Mouse (Mus musculus) testis, postnatal 10 days (tissue): ENCODE results near the gene Phip.

Experiments used
- DNase-seq: peaks from one replicate; pipeline ENCODE4 v3.0.0; 2021; ENCODE audit warnings: low spot score

Phip gene

DNA sequence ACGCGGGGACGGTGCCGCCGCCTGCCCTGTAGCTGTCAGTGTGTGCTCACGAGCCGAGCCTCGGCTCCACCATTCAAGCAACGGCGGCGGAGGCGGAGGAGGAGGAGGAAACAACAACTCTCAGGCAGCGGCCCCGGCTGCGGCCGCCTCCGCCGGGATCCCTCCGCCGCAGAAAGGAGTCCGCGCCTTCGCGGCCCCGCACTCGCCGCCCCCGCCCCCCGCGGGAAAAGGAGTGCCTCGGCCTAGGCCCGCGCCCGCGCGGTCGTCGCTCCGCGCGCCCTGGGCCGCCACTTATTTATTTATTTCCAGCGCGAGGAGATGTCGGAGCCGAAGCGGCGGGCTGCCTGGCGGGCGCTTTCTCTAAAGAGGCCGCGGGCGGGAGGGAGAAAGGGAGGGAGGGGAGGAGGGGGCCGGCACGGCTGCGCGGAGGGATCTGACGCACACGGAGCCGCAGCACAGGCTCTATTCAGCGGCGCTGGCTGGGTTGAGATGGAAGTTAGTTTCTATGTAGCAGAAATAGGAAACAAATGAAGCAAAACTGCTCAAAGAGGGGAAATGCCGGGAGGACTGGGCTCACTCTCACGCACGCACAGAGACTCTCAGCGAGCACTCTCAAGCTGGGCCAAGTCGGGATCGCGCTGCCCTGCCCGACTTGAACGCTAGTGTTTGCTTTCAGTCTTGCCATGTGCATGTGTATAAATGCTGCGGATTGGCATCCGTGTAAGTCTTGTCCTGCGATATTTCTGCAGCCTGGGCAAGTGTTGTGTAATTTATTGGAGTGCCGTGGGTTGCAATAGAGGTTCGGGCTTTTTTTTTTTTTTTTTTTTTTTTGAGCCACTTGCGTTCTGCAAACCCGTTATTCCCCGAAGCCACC lies at the start of gene Phip:
Gene Phip (minus strand): TSS at position 175 of the 874 bp plus-strand sequence.
- DNase-seq = peak; percentile 98

DNA sequence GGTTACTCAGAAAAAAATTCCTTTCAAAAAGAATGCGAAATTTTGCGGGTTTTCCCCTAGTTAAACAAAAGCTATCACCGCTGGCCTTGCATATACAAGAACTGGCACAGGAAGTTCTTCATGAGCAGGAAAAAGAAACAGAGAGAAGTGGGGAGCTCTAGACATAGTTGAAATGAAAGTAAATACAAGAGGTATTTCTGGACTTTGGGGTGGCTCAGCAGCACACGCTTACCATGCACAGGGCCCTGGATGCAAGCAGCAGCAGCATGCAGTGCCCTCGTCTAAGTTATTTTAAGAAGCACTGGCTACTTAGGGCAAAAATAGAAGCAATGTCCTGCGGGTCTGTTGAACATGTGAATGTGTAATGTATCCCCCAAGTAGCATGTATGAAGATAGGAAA lies 48.4 kb upstream of the Phip start:
- DNase-seq = no peak

- DNase-seq = no peak
Observed at GRCm38 (mm10) chr9:83014516-83014915, 39.2 kb upstream of the Phip start.

DNA sequence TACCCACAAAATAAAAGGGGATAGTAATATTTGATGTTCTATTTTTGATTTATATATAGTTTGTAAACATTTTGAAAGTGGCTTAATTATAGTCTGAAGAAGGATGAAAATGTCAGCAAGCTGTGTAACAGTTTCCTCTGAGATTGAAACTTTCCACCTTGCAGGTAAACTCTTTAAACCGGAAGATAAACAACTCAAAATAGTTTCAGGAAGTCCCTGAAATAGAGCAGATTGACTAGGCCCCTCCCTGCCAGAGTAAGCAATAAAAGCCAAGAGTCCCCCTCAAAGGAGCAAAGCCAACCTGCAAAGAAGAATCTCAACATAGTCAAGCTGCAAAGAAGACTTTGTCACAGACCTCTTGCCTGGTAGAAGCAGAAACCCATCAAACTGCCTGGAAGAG lies 33.0 kb upstream of the Phip start:
- no peak for DNase-seq

- no peak for DNase-seq
Observed at GRCm38 (mm10) chr9:83001342-83001741, 26.0 kb upstream of the Phip start.

DNA sequence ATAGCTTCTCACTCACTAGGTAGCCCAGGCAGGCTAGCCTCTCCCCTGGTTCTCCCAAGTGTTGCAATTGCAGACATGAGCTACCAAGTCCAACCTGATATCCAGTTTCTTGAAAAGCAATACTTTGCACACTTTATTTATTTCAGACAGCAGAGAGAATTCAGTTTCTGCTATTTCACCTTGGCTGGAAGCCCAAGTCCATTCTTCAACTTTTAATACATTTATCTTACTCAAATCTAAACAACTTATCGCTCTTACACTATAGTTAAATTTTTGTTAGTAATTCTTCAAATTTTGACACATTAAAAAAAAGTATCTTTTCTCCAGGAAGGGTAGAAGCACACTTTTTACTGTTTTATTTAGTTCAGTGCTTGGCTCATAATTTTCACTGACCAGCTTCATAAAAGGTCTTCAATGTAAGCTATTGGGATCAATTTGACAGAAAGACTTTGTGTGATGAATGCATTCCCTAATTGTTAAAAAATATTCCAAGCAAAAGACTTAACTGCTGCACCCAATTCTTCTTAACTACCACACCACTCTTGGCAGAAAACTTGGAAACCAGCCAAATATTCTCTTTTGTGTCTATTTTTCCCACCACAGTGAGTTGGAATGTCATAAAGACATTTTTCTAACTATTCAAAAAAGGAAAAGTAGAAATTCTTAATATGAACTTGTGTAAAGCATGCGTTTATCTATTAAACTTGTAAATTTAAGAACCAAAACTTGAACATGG lies 22.6 kb upstream of the Phip start:
- DNase-seq = no peak

- peak; percentile 44 for DNase-seq
Observed at GRCm38 (mm10) chr9:82976936-82977335, 1.6 kb upstream of the Phip start.

DNA sequence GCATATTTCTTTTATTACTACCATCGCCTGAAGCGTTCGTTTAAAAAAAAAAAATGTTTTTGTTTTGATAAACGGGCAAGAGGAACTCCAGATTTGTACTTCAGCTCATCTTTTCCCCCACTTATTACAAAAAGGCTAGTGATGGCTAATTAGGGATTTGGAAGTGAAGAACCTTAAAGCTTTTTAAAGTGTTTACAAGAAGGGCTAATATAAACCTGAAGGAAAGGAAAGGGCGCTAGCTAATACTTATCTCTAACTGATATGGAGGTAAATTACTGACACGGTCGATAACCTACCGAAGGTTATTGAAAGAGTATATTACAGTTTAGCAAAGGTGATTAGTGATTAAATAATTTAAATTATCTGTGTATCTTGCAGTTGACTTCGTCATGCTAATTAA lies 903 bp upstream of the Phip start:
- no peak for DNase-seq

GRCm38 (mm10) chr9:82974962-82975341 lies 364 bp downstream of the Phip start:
- no peak for DNase-seq

DNA sequence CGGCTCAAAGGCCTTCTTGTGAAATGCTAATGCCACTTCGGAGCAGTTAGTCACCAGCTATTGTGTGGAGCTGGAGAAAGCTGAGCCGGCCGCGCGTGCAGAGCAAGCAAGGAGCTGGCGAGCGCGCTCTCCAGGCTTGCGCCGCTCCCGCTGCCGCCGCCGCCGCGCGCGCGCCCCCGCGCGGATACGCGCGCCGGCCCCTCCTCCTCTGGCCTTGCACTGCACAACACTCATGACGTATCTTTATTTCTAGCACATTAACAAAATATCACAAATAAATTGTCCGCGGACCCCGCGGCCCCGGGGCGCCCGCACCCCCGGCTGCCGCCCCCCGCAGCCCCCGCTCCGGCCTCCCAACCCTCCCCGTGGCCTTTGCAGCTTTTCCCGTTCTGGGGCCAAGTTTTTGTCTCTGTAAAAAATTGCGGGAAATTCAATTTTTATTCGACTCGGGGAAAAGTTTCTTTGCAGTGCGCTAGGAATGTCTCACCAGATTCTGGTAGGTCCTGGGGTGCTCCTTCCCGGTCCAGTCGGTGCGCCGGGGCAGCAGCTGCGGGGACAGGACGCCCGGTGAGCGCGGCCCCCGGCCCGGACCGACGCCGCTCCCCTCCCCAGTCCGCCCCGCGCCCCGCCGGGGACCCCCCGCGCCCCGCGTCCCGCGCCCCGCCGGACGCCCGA lies 992 bp downstream of the Phip start:
- DNase-seq = peak; percentile 86

- DNase-seq = no peak
Observed at GRCm38 (mm10) chr9:82973321-82973892, 1.9 kb downstream of the Phip start.

DNA sequence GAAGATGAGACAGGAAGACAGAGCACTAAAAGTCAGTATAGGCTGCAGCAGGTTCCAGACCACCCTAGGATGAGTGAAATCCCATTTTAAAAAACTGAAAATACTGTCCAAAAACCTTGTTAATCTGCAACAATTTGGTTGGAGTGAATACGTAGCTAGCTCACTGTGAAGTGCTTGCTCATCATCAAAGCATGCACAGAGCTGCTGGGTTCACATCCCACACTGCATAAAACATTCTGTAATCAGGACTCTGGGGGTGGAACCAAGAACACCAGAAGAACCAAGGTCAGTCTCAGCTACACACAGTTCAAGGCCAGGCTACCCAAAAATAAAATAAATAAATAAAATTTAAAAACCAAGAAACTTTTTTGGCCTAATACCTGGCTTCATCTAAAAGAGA lies 3.9 kb downstream of the Phip start:
- no peak for DNase-seq

DNA sequence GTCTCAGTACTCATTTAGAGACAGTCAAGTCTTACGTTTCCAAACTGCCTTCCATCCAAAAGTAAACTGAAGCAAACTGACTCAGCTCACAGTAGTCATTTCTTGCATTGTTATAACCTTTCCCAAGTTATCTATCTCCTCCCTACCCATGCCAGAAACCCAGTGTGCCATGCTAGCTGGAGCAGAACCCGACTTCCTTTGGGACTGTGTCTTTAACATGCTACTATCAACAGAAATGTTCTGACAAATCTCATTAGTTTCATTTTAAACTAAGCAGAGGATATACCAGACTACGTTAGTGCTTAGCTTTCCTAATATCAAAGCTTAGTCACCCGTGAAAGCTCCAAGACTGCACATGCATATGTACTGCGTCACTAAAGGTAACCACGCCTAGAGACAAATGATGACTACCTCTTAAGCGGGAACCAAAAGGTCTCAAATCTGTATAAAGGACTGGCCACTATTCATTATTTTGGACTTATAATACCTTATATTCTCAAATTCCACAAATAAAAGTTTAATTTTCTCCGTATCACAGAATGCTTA lies 8.2 kb downstream of the Phip start:
- DNase-seq = no peak

- no peak for DNase-seq
Observed at GRCm38 (mm10) chr9:82963981-82964380, 11.3 kb downstream of the Phip start.

DNA sequence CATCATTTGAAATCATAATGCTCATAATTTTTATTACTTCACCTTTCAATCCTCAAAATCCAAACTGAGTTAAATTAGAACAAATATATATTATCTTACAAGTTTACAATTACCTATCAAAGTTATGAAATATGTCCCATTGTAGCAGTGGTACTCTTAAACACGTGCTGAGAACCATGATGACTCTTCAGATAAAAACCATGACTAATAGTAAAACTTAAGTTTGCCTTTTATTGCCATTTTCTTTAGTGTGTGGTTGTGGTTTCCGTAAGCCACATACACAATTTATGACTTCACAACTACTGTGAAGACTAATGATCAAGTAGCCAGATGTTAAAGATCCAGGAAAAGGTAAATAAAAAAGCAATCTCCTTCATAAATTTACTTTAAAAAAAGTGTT lies 14.0 kb downstream of the Phip start:
- no peak for DNase-seq

GRCm38 (mm10) chr9:82955267-82955666 lies 20.0 kb downstream of the Phip start:
- no peak for DNase-seq

- no peak for DNase-seq
Observed at GRCm38 (mm10) chr9:82952330-82952729, 23.0 kb downstream of the Phip start.

- DNase-seq = no peak
Observed at GRCm38 (mm10) chr9:82951435-82952004, 23.8 kb downstream of the Phip start.

DNA sequence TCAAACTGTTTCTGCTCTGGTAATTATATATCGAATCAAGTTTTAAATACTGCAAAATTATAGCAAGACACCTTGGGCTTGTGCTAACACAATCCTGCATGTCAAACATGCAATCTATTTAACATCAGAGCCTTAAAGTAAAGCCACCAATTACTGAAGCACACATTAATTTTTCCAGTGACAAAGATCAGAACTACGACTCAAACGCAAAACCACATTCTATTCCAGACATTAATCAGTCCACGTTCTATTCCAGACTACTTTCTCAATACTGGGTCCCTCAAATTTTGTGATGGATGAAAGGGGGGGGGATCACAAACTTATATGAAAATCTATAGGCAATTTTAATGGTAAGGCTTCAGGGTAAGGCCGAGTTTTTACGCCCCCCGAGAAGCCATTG lies 68.1 kb downstream of the Phip start:
- DNase-seq = no peak

DNA sequence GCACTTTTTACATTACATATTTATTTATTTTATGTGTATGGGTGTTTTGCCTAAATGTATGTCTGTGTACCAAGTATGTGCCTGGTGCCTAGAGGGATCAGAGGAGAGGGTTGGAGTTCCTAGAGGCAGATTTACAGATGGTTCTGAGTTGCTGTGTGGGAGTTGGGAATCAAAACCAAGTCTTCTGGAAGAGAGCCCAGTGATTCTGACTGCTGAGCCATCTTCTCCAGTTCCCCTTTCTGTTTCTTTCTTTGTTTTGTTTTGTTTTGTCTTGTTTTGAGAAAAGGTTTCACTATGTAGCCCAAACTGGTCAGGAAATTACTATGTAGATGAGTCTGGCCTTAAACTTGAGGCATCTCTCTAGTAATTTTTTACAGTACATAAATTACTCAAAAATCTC lies 86.7 kb downstream of the Phip start:
- no peak for DNase-seq

DNA sequence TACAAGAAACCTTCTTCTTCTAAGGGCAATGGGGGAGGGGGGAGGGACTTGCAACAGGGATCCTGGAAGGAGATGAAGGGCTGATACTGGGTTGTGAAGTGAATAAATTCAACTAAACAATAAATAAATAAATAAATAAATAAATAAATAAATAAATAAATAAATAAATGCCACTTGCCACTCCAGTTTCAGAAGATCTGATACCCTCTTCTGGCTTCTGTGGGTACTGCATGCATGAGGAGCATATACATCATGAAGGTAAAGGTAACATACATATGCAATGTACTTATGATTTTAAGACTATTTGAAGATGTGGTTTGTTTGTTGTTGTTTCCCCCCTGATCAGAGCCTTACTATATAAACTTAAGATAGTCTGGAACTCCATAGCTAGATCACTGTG lies 91.1 kb downstream of the Phip start:
- DNase-seq = no peak

GRCm38 (mm10) chr9:82877078-82877477 lies 98.2 kb downstream of the Phip start:
- DNase-seq = no peak
